Mouse (Mus musculus) megakaryocyte, embryonic 14.5 days (primary cell): ENCODE results near the gene Amz1.

Experiments
- FLI1 ChIP-seq: IDR thresholded peaks from 2 replicates; pipeline ENCODE4 v1.6.1; 2012; ENCODE audit warnings: low read length, inconsistent platforms, mixed read lengths
- GATA1 ChIP-seq: IDR thresholded peaks from 3 replicates; pipeline ENCODE4 v1.6.1; 2012; ENCODE audit warnings: mixed read lengths, low read length, inconsistent platforms, borderline replicate concordance

DNA sequence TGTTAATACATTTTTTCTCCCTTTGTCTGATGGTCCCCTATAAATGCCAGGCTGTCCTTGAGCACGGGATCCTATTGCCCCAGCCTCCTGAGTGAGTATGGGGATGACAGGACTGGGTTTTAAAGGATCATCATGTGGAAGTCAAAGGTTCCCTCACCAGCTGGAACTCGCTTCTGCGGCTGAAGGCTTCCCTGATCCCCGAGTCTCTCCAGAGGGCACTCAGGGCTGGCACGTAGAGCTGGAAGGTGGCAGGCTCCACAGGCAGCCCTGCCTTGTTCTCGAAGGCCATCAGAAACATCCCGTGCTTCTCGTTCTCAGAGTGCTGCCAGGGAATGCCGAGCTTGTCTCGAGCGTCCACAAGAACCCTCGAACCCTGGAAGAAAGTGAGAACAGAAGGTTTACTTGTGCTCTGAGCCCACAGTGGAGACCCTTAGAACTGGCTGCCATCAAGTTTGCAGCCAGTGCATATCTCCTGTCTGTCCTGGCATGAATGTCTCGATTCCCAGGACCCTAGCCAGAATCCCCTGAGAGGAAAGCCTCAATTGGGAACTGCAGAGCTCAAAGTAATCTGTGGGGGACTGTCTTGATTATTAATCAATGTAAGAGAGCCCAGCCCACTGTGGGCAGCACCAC lies 61.4 kb downstream of the Amz1 start:
- TF ChIP-seq FLI1 (no peak), GATA1 (no peak)
